Mouse (Mus musculus) monocyte, adult 5-6 weeks (primary cell): ENCODE data around the gene Emc4. TPM values are rescaled to one million over a fixed set of nuclear protein-coding genes. Genes with fewer than 3 reads are reported as not detected.

Experiments
- ATAC-seq: fragments of 153-309, 156-312 bp; replicated peaks from 2 replicates; pipeline ENCODE4 v1.8.0; 2017; ENCODE audit warnings: mild to moderate bottlenecking; ENCODE audit not compliant: low TSS enrichment, insufficient number of reproducible peaks, severe bottlenecking, poor library complexity, low FRiP score
- total RNA-seq: library from RNA; stranded (forward); fragments of 200-1000, 200-491, 200-594 nt; gene quantifications from 3 replicates; pipeline ENCODE4 v1.2.3, GENCODE M21; 2017

The Emc4 gene
- total RNA-seq, 1 experiment from 2014 or later: 44.1 TPM

DNA sequence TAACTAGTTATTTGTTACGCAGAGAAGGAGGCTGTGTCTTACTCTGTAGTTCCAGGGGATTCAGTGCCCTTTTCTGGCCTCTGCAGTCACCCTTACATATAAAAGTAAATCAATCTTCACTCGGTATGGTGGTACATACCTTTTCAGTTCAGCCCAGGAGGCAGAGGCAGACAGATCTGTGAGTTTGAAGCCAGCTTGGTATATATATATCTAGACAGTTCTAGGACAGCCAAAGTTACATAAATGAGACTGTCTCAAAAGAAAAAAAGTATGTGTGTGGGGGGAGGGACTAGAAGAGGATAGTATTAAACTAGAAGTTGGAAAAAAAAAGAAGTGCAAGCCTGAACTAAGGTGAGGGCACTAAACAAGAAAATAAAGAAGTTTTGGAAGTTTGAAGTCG is 19.6 kb downstream of the Emc4 start:
- ATAC-seq: no peak

DNA sequence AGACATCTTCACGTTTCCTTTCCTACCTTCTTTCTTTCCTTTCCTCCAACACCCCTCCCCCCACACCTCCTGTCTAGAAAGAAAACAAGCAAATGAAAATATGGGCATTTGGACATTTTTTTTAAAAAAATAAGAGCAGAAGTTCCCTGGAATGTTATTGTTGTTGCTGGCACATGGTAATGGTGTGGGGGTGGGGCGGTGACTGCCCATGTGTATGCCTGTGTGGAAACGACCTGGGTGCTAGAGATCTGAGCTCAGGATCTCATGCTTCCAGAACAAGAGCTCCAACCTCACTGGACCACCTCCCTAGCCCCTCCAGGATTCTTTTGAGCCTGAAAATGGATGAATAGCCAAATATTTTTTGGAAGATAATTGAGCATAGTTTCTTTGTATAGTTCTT is 26.7 kb downstream of the Emc4 start:
- ATAC-seq: no peak

DNA sequence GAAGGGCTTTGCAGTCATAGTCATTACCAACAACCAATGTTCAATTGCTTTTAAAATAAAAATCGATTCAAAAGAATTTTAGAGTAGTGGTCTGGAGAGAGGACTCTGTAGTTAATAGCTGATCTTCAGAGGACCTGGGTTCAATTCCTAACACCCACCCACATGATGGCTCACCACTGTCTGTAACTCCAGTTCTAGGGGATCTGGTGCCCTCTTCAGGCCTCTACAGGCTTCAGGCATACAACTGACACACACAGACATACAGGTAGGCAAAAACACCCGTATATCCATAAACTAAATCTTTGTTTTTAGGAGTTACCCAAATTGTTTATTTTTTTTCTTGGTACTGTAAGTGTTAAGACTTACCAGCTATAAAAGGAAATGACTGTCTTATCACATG is 28.1 kb downstream of the Emc4 start:
- no peak for ATAC-seq

DNA sequence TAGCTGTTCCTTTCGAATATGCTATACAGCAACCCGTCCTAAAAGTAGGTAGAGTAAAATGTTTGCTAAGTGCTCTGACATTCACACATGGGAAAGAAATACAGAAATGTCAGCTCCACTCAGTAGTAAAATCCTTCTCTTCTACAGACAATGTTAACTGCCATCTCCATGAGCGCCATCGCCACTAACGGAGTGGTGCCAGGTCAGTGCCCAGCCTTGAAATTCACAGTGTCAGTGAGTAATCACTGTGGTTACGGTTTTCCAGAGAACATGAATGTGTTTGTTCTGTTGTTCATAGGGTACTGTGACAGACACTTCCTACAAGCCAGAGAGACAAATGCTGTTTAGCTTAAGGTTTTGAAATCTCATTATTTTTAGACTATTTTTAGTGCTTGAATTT is 30.6 kb downstream of the Emc4 start:
- no peak for ATAC-seq

DNA sequence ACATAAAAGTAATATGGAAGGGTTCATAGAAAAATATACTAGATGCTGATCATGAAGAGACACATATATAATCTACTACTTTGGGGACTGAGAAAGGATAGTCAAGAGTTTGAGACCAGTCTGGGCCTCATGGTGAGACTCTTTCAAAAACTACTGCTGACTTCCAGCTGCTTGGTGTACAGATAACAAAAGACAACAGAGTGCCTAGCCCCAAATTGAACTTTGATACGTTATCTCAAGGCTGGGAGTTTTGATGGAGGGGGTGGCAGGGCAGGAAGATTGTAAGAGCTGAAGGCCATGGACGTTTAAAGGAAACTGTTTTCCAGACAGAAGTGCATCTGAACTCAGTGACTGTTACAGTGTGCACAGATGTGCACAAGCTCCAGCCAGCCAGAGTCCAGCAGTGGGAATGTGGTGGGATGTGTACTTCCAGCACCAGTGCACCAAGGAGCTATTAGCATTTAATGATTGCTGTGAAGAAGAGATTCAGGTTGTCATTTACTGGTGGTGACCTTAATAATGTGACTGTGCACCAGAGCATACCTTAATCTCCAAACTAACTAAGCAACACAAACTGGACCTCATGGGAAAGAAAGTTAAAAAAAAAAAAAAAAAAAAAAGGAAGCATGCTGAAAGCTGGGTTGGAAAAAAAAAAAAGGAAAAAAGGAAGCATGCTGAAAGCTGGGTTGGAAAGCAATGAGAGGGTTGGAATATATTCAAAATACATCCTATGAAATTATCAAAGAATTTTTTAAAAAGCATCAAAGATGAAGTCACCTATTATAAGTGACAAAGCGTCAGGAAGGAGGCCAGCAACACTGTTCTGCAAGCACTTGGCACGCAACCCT is 35.6 kb downstream of the Emc4 start:
- ATAC-seq: no peak

DNA sequence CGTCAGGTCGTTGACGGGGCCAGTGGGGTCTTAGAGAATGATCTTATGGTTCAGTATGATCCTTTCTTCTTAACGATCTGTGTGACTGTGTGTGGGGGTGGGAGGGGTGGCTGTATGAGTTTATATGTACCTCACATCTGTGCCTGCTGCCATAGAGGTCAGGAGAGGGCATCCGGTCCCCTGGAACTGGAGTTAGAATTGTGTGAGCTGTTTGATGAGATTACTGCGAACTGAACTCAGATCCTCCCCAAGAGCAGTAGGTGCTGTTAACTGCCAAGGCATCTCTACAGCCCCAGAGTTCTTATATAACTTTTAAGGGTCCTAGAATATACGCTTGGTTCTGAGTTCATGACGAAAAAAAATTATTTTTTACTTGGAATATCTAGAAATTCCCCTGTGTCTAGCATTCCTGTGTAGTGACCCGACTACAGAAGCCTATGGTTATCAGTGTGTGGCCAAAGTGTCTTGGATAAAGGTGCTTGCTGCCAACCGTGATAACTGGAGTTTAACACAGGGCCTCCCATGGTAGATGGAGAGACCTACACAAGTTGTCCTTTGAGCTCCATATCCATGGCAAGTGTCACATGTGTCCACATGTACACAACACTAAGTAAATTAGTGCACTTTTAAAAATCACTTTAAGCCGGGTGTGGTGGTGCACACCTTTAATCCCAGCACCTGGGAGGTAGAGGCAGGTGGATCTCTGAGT is 39.6 kb downstream of the Emc4 start:
- no peak for ATAC-seq

DNA sequence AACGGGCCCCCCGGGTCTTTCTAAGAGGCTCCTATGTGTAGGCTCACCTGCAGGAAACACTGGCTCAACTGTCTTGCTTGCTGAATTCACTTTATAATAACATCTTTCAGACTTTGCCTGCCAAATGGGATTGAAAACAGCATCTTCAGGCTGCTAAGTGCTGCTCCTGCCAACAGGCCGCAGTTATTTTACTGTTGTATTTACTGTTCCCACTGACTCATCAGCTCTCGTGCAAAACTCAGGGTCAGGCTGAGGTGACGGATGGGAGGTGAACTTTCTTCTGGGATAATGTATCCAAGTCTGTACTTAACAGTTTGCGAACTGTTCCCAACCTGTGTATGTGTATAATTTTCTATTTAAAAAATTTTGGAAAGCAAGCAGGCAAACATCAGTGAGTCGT is 48.9 kb downstream of the Emc4 start:
- ATAC-seq: no peak

DNA sequence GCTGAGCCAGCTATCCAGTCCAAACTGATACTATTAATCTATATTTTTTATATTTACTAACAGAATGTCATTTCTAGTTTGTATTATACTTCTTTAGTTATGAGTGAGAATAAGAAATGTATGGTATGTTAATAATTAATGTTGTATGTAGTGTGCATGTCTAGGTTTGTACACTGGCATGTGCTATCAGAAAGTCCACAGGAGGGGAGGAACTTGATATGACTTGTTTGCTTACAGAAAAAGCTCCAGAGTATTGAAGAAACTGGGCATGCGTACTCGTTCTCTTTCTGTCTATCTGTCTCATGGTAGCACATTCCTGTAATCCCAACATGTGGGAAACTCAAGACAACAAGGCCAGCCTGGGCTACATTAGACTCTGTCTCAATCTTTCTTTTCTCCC is 49.6 kb downstream of the Emc4 start:
- no peak for ATAC-seq

DNA sequence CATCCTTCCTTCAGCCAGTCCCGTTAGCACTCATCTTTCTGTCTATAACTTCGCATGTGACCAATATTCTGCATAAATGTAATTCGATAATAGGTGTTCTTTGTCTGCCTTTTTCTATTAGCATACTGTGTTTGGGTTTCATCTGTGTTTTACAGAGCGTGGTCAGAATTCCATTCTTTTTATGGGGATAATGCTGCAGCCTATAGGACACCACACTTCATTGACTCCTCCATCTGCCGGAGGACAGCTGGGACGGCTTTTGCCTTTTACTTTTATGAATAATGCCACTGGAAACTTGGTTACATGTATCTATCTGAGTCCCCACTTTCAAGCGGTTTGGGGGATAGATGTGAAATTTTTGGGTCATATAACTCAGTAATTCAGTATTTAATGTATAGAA is 52.2 kb downstream of the Emc4 start:
- no peak for ATAC-seq

Other genes with a start within 250 kb of the Emc4 start
- gene Olfr1316, start 233.1 kb downstream of the Emc4 start, total RNA-seq: not detected in 3 replicates
- gene Olfr1317, start 227.7 kb downstream of the Emc4 start, total RNA-seq: not detected in 3 replicates
- not detected in 3 replicates for gene Olfr1318, start 213.8 kb downstream of the Emc4 start, total RNA-seq
- 21.3 to 55.5 TPM (median 46.2 TPM) in 3 replicates for gene Lpcat4, start 128.6 kb downstream of the Emc4 start, total RNA-seq
- gene Nutm1, start 108.7 kb downstream of the Emc4 start, total RNA-seq: not detected in 3 replicates
- gene Nop10, start 106.1 kb downstream of the Emc4 start, total RNA-seq: 47.8 to 69.9 TPM (median 58.9 TPM) in 3 replicates
- gene Slc12a6, start 102.2 kb downstream of the Emc4 start, total RNA-seq: 175 to 238 TPM (median 221 TPM) in 3 replicates
- 0.49 to 16.1 TPM (median 12.5 TPM) in 3 replicates for gene Gm21985, start 101.7 kb downstream of the Emc4 start, total RNA-seq
- 11.0 to 20.2 TPM (median 14.8 TPM) in 3 replicates for gene Katnbl1, start 11.2 kb upstream of the Emc4 start, total RNA-seq
- 12.7 to 16.9 TPM (median 16.6 TPM) in 3 replicates for gene Emc7, start 87.0 kb upstream of the Emc4 start, total RNA-seq
- not detected in 3 replicates for gene Chrm5, start 112.7 kb upstream of the Emc4 start, total RNA-seq
- 24.7 to 36.6 TPM (median 35.7 TPM) in 3 replicates for gene Aven, start 124.9 kb upstream of the Emc4 start, total RNA-seq